Mouse (Mus musculus): ENCODE data around the gene Olfr785. TPM values are rescaled to one million over a fixed set of nuclear protein-coding genes. Genes with fewer than 3 reads are reported as not detected.
"Not testable (repeated sequence)": the region's sequence is repeated elsewhere in the genome, so short reads cannot be mapped to it uniquely, and the experiment has no call there.

Olfr785 gene
- polyA plus RNA-seq (2015; fragmentation: Nextera tagmentation; extraction: Ambion mirVana) = not detected in 2 replicates

GRCm38 (mm10) chr10:129405126-129405525, at the start of gene Olfr785:
Olfr785 (plus strand) TSS chr10:129405426.
- no peak for TF ChIP-seq EP300 (IDR thresholded peaks at IDR 0.05; ENCODE audit: low read depth)
- no peak for TF ChIP-seq CTCF (IDR thresholded peaks at IDR 0.05; ENCODE audit: low read depth)
- no peak within 1 kb of the TSS for H3K9ac ChIP-seq (replicated peaks)
- H3K4me2 ChIP-seq (ENCODE audit: low read depth, low read length) = no peak within 1 kb of the TSS
- no peak within 1 kb of the TSS for H3K27ac ChIP-seq (ENCODE audit: low read depth)
- DNase-seq (no peak), ATAC-seq (no peak)
- whole genome bisulfite sequencing (ENCODE audit: insufficient replicate concordance) = 49% methylated on average over 2 of the region's 2 CpGs
- no peaks in the 10 kb centered on the region for H3K27me3 ChIP-seq (ENCODE audit: insufficient read depth, low read length)
- no peaks in the 10 kb centered on the region for H3K9me3 ChIP-seq (ENCODE audit: low read length)
- no peak within 1 kb of the TSS for H3K4me3 ChIP-seq (ENCODE audit: low read depth, low read length)
- no peaks in the 10 kb centered on the region for H3K36me3 ChIP-seq (replicated peaks; ENCODE audit: insufficient read depth, low read length)
- H3K4me1 ChIP-seq (ENCODE audit: insufficient read depth) = no peaks in the 10 kb centered on the region

GRCm38 (mm10) chr10:129356496-129356895, 48.7 kb upstream of the Olfr785 start:
- not testable (repeated sequence) for ATAC-seq; DNase-seq; H3K36me3 ChIP-seq (replicated peaks; ENCODE audit: insufficient read depth, low read length); H3K27ac ChIP-seq (ENCODE audit: low read depth); H3K4me1 ChIP-seq (ENCODE audit: insufficient read depth); H3K27me3 ChIP-seq (ENCODE audit: insufficient read depth, low read length); H3K4me3 ChIP-seq (ENCODE audit: low read depth, low read length); H3K9ac ChIP-seq (replicated peaks); H3K9me3 ChIP-seq (ENCODE audit: low read length); H3K4me2 ChIP-seq (ENCODE audit: low read depth, low read length)
- 79% methylated on average over 4 of the region's 4 CpGs for WGBS (ENCODE audit: insufficient replicate concordance)

GRCm38 (mm10) chr10:129357307-129357706, 47.9 kb upstream of the Olfr785 start:
- 60% methylated on average over 5 of the region's 5 CpGs for WGBS (ENCODE audit: insufficient replicate concordance)

GRCm38 (mm10) chr10:129374051-129374450, 31.2 kb upstream of the Olfr785 start:
- not testable (repeated sequence) for H3K4me2 ChIP-seq (ENCODE audit: low read depth, low read length); H3K9ac ChIP-seq (replicated peaks); DNase-seq; H3K27me3 ChIP-seq (ENCODE audit: insufficient read depth, low read length); H3K9me3 ChIP-seq (ENCODE audit: low read length); H3K4me1 ChIP-seq (ENCODE audit: insufficient read depth); ATAC-seq; H3K36me3 ChIP-seq (replicated peaks; ENCODE audit: insufficient read depth, low read length); H3K4me3 ChIP-seq (ENCODE audit: low read depth, low read length); H3K27ac ChIP-seq (ENCODE audit: low read depth)
- 78% methylated on average over 5 of the region's 5 CpGs for WGBS (ENCODE audit: insufficient replicate concordance)

More at GRCm38 (mm10) chr10:129357307-129357706, 47.9 kb upstream of the Olfr785 start:
- no peak for ATAC-seq
- no peaks in the 10 kb centered on the region for H3K4me1 ChIP-seq (ENCODE audit: insufficient read depth)
- no peak overlapping the region for H3K4me3 ChIP-seq (ENCODE audit: low read depth, low read length)
- DNase-seq = no peak
- no peaks in the 10 kb centered on the region for H3K36me3 ChIP-seq (replicated peaks; ENCODE audit: insufficient read depth, low read length)
- TF ChIP-seq EP300 (IDR thresholded peaks at IDR 0.05; ENCODE audit: low read depth) (no peak), CTCF (IDR thresholded peaks at IDR 0.05; ENCODE audit: low read depth) (no peak)
- no peaks in the 10 kb centered on the region for H3K27me3 ChIP-seq (ENCODE audit: insufficient read depth, low read length)
- H3K4me2 ChIP-seq (ENCODE audit: low read depth, low read length) = no peak overlapping the region
- no peak overlapping the region for H3K27ac ChIP-seq (ENCODE audit: low read depth)
- no peak overlapping the region for H3K9ac ChIP-seq (replicated peaks)
- no peaks in the 10 kb centered on the region for H3K9me3 ChIP-seq (ENCODE audit: low read length)

- Histone ChIP-seq H3K4me2 (ENCODE audit: low read depth, low read length) (no peak within 1 kb of the TSS), H3K9ac (replicated peaks) (no peak within 1 kb of the TSS), H3K4me3 (ENCODE audit: low read depth, low read length) (no peak within 1 kb of the TSS), H3K27ac (ENCODE audit: low read depth) (no peak within 1 kb of the TSS), H3K9me3 (ENCODE audit: low read length) (no peaks in the 10 kb centered on the region), H3K27me3 (ENCODE audit: insufficient read depth, low read length) (no peaks in the 10 kb centered on the region), H3K4me1 (ENCODE audit: insufficient read depth) (no peaks in the 10 kb centered on the region), H3K36me3 (replicated peaks; ENCODE audit: insufficient read depth, low read length) (no peaks in the 10 kb centered on the region)
- DNase-seq = no peak
- no peak for ATAC-seq
- TF ChIP-seq CTCF (IDR thresholded peaks at IDR 0.05; ENCODE audit: low read depth) (no peak), EP300 (IDR thresholded peaks at IDR 0.05; ENCODE audit: low read depth) (no peak)
Measured at GRCm38 (mm10) chr10:129383783-129384182, 21.4 kb upstream of the Olfr785 start, which contains the start of gene Olfr784. Olfr784 (plus strand) TSS chr10:129384083.

GRCm38 (mm10) chr10:129400892-129401291, 4.3 kb upstream of the Olfr785 start:
- WGBS (ENCODE audit: insufficient replicate concordance) = 36% methylated on average over 5 of the region's 5 CpGs
- no peak overlapping the region for H3K4me2 ChIP-seq (ENCODE audit: low read depth, low read length)
- no peak for DNase-seq

GRCm38 (mm10) chr10:129427006-129427405, 21.8 kb downstream of the Olfr785 start, which contains the start of gene Olfr786:
Olfr786 (plus strand) TSS chr10:129427306.
- no peak within 1 kb of the TSS for H3K27ac ChIP-seq (ENCODE audit: low read depth)
- no peak within 1 kb of the TSS for H3K4me3 ChIP-seq (ENCODE audit: low read depth, low read length)
- DNase-seq (no peak), ATAC-seq (no peak)
- H3K4me2 ChIP-seq (ENCODE audit: low read depth, low read length) = no peak within 1 kb of the TSS
- peaks cover 2% of the 10 kb centered on the region; the same call in 1 of the 2 replicates for H3K9me3 ChIP-seq (ENCODE audit: low read length)
- no peaks in the 10 kb centered on the region for H3K27me3 ChIP-seq (ENCODE audit: insufficient read depth, low read length)
- H3K4me1 ChIP-seq (ENCODE audit: insufficient read depth) = no peaks in the 10 kb centered on the region
- TF ChIP-seq CTCF (IDR thresholded peaks at IDR 0.05; ENCODE audit: low read depth) = no peak
- no peak for TF ChIP-seq EP300 (IDR thresholded peaks at IDR 0.05; ENCODE audit: low read depth)
- no peak within 1 kb of the TSS for H3K9ac ChIP-seq (replicated peaks)
- no peaks in the 10 kb centered on the region for H3K36me3 ChIP-seq (replicated peaks; ENCODE audit: insufficient read depth, low read length)

More at GRCm38 (mm10) chr10:129400892-129401291, 4.3 kb upstream of the Olfr785 start:
- no peak for ATAC-seq
- H3K27me3 ChIP-seq (ENCODE audit: insufficient read depth, low read length) = no peaks in the 10 kb centered on the region
- no peak overlapping the region for H3K9ac ChIP-seq (replicated peaks)
- no peaks in the 10 kb centered on the region for H3K9me3 ChIP-seq (ENCODE audit: low read length)
- TF ChIP-seq EP300 (IDR thresholded peaks at IDR 0.05; ENCODE audit: low read depth) (no peak), CTCF (IDR thresholded peaks at IDR 0.05; ENCODE audit: low read depth) (no peak)
- H3K27ac ChIP-seq (ENCODE audit: low read depth) = no peak overlapping the region
- H3K4me1 ChIP-seq (ENCODE audit: insufficient read depth) = no peaks in the 10 kb centered on the region
- no peaks in the 10 kb centered on the region for H3K36me3 ChIP-seq (replicated peaks; ENCODE audit: insufficient read depth, low read length)
- H3K4me3 ChIP-seq (ENCODE audit: low read depth, low read length) = no peak overlapping the region

Other genes with a start within 250 kb of the Olfr785 start
- gene Olfr771, start 240.7 kb upstream of the Olfr785 start, polyA plus RNA-seq (2015; fragmentation: Nextera tagmentation; extraction: Ambion mirVana) = not detected in 2 replicates
- not detected in 2 replicates for gene Olfr772, start 227.5 kb upstream of the Olfr785 start, polyA plus RNA-seq (2015; fragmentation: Nextera tagmentation; extraction: Ambion mirVana)
- gene Olfr773, start 218.0 kb upstream of the Olfr785 start, polyA plus RNA-seq (2015; fragmentation: Nextera tagmentation; extraction: Ambion mirVana) = not detected in 2 replicates
- not detected in 2 replicates for gene Olfr774, start 169.2 kb upstream of the Olfr785 start, polyA plus RNA-seq (2015; fragmentation: Nextera tagmentation; extraction: Ambion mirVana)
- gene Olfr775, start 157.0 kb upstream of the Olfr785 start, polyA plus RNA-seq (2015; fragmentation: Nextera tagmentation; extraction: Ambion mirVana) = not detected in 2 replicates
- not detected in 2 replicates for gene Olfr776, start 146.3 kb upstream of the Olfr785 start, polyA plus RNA-seq (2015; fragmentation: Nextera tagmentation; extraction: Ambion mirVana)
- gene Olfr777, start 133.9 kb upstream of the Olfr785 start, polyA plus RNA-seq (2015; fragmentation: Nextera tagmentation; extraction: Ambion mirVana) = not detected in 2 replicates
- not detected in 2 replicates for gene Olfr780, start 87.3 kb upstream of the Olfr785 start, polyA plus RNA-seq (2015; fragmentation: Nextera tagmentation; extraction: Ambion mirVana)
- gene Olfr781, start 76.6 kb upstream of the Olfr785 start, polyA plus RNA-seq (2015; fragmentation: Nextera tagmentation; extraction: Ambion mirVana) = not detected in 2 replicates
- gene Olfr782, start 56.6 kb upstream of the Olfr785 start, polyA plus RNA-seq (2015; fragmentation: Nextera tagmentation; extraction: Ambion mirVana) = not detected in 2 replicates
- not detected in 2 replicates for gene Olfr784, start 21.3 kb upstream of the Olfr785 start, polyA plus RNA-seq (2015; fragmentation: Nextera tagmentation; extraction: Ambion mirVana)
- gene Olfr786, start 21.9 kb downstream of the Olfr785 start, polyA plus RNA-seq (2015; fragmentation: Nextera tagmentation; extraction: Ambion mirVana) = not detected in 2 replicates
- not detected in 2 replicates for gene Olfr787, start 56.4 kb downstream of the Olfr785 start, polyA plus RNA-seq (2015; fragmentation: Nextera tagmentation; extraction: Ambion mirVana)
- not detected in 2 replicates for gene Olfr788, start 65.6 kb downstream of the Olfr785 start, polyA plus RNA-seq (2015; fragmentation: Nextera tagmentation; extraction: Ambion mirVana)
- not detected in 2 replicates for gene Olfr789, start 79.3 kb downstream of the Olfr785 start, polyA plus RNA-seq (2015; fragmentation: Nextera tagmentation; extraction: Ambion mirVana)
- not detected in 2 replicates for gene Olfr790, start 93.1 kb downstream of the Olfr785 start, polyA plus RNA-seq (2015; fragmentation: Nextera tagmentation; extraction: Ambion mirVana)
- gene Olfr791, start 116.4 kb downstream of the Olfr785 start, polyA plus RNA-seq (2015; fragmentation: Nextera tagmentation; extraction: Ambion mirVana) = not detected in 2 replicates
- not detected in 2 replicates for gene Olfr792, start 133.7 kb downstream of the Olfr785 start, polyA plus RNA-seq (2015; fragmentation: Nextera tagmentation; extraction: Ambion mirVana)
- gene Olfr794, start 162.2 kb downstream of the Olfr785 start, polyA plus RNA-seq (2015; fragmentation: Nextera tagmentation; extraction: Ambion mirVana) = not detected in 2 replicates
- gene Olfr796, start 207.1 kb downstream of the Olfr785 start, polyA plus RNA-seq (2015; fragmentation: Nextera tagmentation; extraction: Ambion mirVana) = not detected in 2 replicates
- gene Olfr798, start 222.5 kb downstream of the Olfr785 start, polyA plus RNA-seq (2015; fragmentation: Nextera tagmentation; extraction: Ambion mirVana) = not detected in 2 replicates
- gene Olfr799, start 232.1 kb downstream of the Olfr785 start, polyA plus RNA-seq (2015; fragmentation: Nextera tagmentation; extraction: Ambion mirVana) = not detected in 2 replicates